Mouse (Mus musculus): ENCODE measurements at regions not wholly inside any gene's neighbourhood (a gene's known extent, or its start where the extent isn't known, plus 50 kb on each side); places are given as distances from the start of the nearest gene placed in this dataset.

GRCm38 (mm10) chr14:61861357-61861958, 254.2 kb downstream of the Kcnrg start:
- TF ChIP-seq CTCF (IDR thresholded peaks at IDR 0.05) (no peak), EP300 (IDR thresholded peaks at IDR 0.05) (no peak)
